Mouse (Mus musculus): ENCODE measurements around the gene Tapt1. TPM values are rescaled to one million over a fixed set of nuclear protein-coding genes. Genes with fewer than 3 reads are reported as not detected.
A peak's percentile ranks its signal among the peaks of the same experiment; 100 is the strongest.

Tapt1 gene
- polyA plus RNA-seq, 1 experiment from 2014 or later = 29.5 TPM

DNA sequence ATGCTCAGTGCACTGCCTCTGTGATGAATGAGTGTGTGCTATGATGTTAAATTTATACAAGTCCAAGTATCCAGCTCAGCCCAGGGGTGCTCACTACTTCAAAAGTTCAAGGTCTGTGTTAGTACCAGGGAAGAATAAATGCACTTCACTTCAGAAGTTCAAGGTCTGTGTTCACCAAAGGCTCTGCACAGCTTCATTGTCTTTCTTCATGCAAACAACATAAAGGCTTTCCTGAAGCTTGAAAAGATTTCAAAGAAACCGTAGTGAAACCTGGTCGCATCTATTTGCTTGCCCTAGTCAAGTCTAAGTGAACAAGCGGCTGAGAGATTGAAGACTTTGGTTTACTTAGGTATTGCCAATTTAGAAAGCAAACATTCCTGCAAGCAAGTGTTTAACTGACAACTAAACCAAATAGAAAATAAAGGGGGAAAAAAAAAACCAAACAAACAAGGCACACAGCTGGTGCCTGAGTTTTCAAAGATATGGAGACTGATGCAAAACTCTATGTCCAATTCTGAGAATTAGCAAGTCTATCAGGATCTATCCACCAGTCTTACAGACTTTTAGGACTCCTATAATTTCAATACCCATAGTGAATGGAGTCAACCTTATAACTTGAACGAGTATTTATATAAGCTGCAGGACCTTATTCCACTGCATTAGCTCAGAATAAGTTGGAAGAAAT, 1.4 kb downstream of the Tapt1 start:
- no peaks in the 10 kb centered on the region for H3K36me3 ChIP-seq (ENCODE audit: control insufficient read depth, insufficient read depth)
- H3K4me2 ChIP-seq (ENCODE audit: low read depth, low read length) = peak overlapping the region; percentile 78
- peak overlapping the region; percentile 89 for H3K4me3 ChIP-seq (ENCODE audit: low read length)
- 75% methylated on average over 4 of the region's 4 CpGs for WGBS
- H3K4me1 ChIP-seq (ENCODE audit: control insufficient read depth, insufficient read depth, low read length) = peaks cover 27% of the 10 kb centered on the region
- peak overlapping the region; percentile 91 for H3K9ac ChIP-seq (ENCODE audit: low read length)
- ATAC-seq (replicated peaks; ENCODE audit: extremely low read depth, insufficient read depth, low FRiP score) = no peak
- H3K27ac ChIP-seq (ENCODE audit: low read length) = no peak overlapping the region
- no peaks in the 10 kb centered on the region for H3K9me3 ChIP-seq (replicated peaks; ENCODE audit: control insufficient read depth, low read length)
- H3K27me3 ChIP-seq (ENCODE audit: control insufficient read depth, insufficient read depth, low read length) = no peaks in the 10 kb centered on the region

GRCm38 (mm10) chr5:44224251-44224650, 2.2 kb downstream of the Tapt1 start:
- 20% methylated on average over 6 of the region's 6 CpGs for WGBS
- Histone ChIP-seq H3K4me2 (ENCODE audit: low read depth, low read length) (peak overlapping the region; percentile 78; the same call in 1 of the 2 replicates), H3K4me3 (ENCODE audit: low read length) (peak overlapping the region; percentile 16), H3K27me3 (ENCODE audit: control insufficient read depth, insufficient read depth, low read length) (no peaks in the 10 kb centered on the region), H3K4me1 (ENCODE audit: control insufficient read depth, insufficient read depth, low read length) (peaks cover 27% of the 10 kb centered on the region), H3K27ac (ENCODE audit: low read length) (peak overlapping the region; percentile 42; the same call in 1 of the 2 replicates), H3K36me3 (ENCODE audit: control insufficient read depth, insufficient read depth) (no peaks in the 10 kb centered on the region), H3K9ac (ENCODE audit: low read length) (peak overlapping the region; percentile 4; the same call in 1 of the 2 replicates), H3K9me3 (replicated peaks; ENCODE audit: control insufficient read depth, low read length) (no peaks in the 10 kb centered on the region)
- no peak for ATAC-seq (replicated peaks; ENCODE audit: extremely low read depth, insufficient read depth, low FRiP score)

GRCm38 (mm10) chr5:44223341-44223881, 3.0 kb downstream of the Tapt1 start:
- ATAC-seq (replicated peaks; ENCODE audit: extremely low read depth, insufficient read depth, low FRiP score) = no peak
- no peak overlapping the region for H3K4me2 ChIP-seq (ENCODE audit: low read depth, low read length)

DNA sequence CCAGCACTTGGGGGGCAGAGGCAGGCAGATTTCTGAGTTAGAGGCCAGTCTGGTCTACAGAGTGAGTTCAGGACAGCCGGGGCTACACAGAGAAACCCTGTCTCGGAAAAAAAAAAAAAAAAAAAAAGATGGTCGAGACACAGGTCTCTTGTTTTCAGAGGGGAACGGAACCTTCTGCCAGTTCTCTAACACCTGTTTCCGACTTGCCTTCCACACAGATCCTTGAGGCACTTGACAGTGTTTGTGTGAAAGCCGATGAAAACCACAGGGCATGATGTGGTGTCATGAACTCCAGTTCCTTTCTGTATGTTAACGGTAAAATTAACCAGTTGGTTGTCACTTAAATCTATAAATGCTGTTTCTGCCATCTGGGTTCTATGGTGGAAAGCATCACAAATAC, 6.0 kb downstream of the Tapt1 start:
- no peaks in the 10 kb centered on the region for H3K27me3 ChIP-seq (ENCODE audit: control insufficient read depth, insufficient read depth, low read length)
- H3K4me2 ChIP-seq (ENCODE audit: low read depth, low read length) = no peak overlapping the region
- peak overlapping the region; percentile 59 for H3K27ac ChIP-seq (ENCODE audit: low read length)
- peaks cover 2% of the 10 kb centered on the region for H3K36me3 ChIP-seq (ENCODE audit: control insufficient read depth, insufficient read depth)
- H3K9ac ChIP-seq (ENCODE audit: low read length) = no peak overlapping the region
- no peak overlapping the region for H3K4me3 ChIP-seq (ENCODE audit: low read length)
- 69% methylated on average over 7 of the region's 7 CpGs for WGBS
- ATAC-seq (replicated peaks; ENCODE audit: extremely low read depth, insufficient read depth, low FRiP score) = no peak
- no peaks in the 10 kb centered on the region for H3K9me3 ChIP-seq (replicated peaks; ENCODE audit: control insufficient read depth, low read length)
- H3K4me1 ChIP-seq (ENCODE audit: control insufficient read depth, insufficient read depth, low read length) = peaks cover 21% of the 10 kb centered on the region

More at GRCm38 (mm10) chr5:44223341-44223881, 3.0 kb downstream of the Tapt1 start:
- Histone ChIP-seq H3K27ac (ENCODE audit: low read length) (peak overlapping the region; percentile 48), H3K9ac (ENCODE audit: low read length) (peak overlapping the region; percentile 11; the same call in 1 of the 2 replicates), H3K36me3 (ENCODE audit: control insufficient read depth, insufficient read depth) (no peaks in the 10 kb centered on the region), H3K27me3 (ENCODE audit: control insufficient read depth, insufficient read depth, low read length) (no peaks in the 10 kb centered on the region), H3K4me3 (ENCODE audit: low read length) (no peak overlapping the region), H3K9me3 (replicated peaks; ENCODE audit: control insufficient read depth, low read length) (no peaks in the 10 kb centered on the region), H3K4me1 (ENCODE audit: control insufficient read depth, insufficient read depth, low read length) (peaks cover 27% of the 10 kb centered on the region)
- 67% methylated on average over 16 of the region's 16 CpGs for WGBS

- peak overlapping the region; percentile 59 for H3K27ac ChIP-seq (ENCODE audit: low read length)
- ATAC-seq (replicated peaks; ENCODE audit: extremely low read depth, insufficient read depth, low FRiP score) = no peak
- no peak overlapping the region for H3K4me2 ChIP-seq (ENCODE audit: low read depth, low read length)
- H3K9ac ChIP-seq (ENCODE audit: low read length) = no peak overlapping the region
- no peaks in the 10 kb centered on the region for H3K27me3 ChIP-seq (ENCODE audit: control insufficient read depth, insufficient read depth, low read length)
- H3K4me1 ChIP-seq (ENCODE audit: control insufficient read depth, insufficient read depth, low read length) = peaks cover 15% of the 10 kb centered on the region
- peaks cover 2% of the 10 kb centered on the region for H3K36me3 ChIP-seq (ENCODE audit: control insufficient read depth, insufficient read depth)
- H3K4me3 ChIP-seq (ENCODE audit: low read length) = no peak overlapping the region
- WGBS = 77% methylated on average over 4 of the region's 4 CpGs
- no peaks in the 10 kb centered on the region for H3K9me3 ChIP-seq (replicated peaks; ENCODE audit: control insufficient read depth, low read length)
Observed at GRCm38 (mm10) chr5:44219871-44220270, 6.6 kb downstream of the Tapt1 start.

DNA sequence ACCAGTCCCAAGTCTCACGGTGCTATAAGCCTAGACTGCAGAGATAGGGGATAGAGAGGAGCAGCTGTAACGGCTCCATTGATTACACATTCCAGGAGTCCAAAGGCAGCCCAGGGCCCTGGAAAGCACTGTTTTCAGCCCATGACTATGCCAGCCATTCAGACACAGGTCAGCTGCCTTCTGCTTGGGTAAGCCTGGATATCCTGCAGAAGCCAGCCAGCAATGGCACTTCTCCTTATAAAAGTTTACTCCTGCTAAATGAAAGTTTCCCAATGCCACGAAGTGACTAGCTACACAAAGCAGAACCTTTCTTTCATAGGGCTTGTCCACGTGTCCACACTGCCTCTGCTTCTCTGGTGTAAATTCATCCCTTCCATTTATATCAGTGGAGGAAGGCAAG, 7.9 kb downstream of the Tapt1 start:
- H3K4me1 ChIP-seq (ENCODE audit: control insufficient read depth, insufficient read depth, low read length) = peaks cover 5% of the 10 kb centered on the region
- no peak overlapping the region for H3K4me3 ChIP-seq (ENCODE audit: low read length)
- no peak overlapping the region for H3K4me2 ChIP-seq (ENCODE audit: low read depth, low read length)
- WGBS = 69% methylated on average over 4 of the region's 4 CpGs
- H3K9me3 ChIP-seq (replicated peaks; ENCODE audit: control insufficient read depth, low read length) = no peaks in the 10 kb centered on the region
- ATAC-seq (replicated peaks; ENCODE audit: extremely low read depth, insufficient read depth, low FRiP score) = no peak
- peaks cover 2% of the 10 kb centered on the region for H3K36me3 ChIP-seq (ENCODE audit: control insufficient read depth, insufficient read depth)
- H3K27ac ChIP-seq (ENCODE audit: low read length) = 0 out of 2 replicates have a peak overlapping the region, but pooled peaks have one; percentile 24
- H3K9ac ChIP-seq (ENCODE audit: low read length) = no peak overlapping the region
- no peaks in the 10 kb centered on the region for H3K27me3 ChIP-seq (ENCODE audit: control insufficient read depth, insufficient read depth, low read length)

DNA sequence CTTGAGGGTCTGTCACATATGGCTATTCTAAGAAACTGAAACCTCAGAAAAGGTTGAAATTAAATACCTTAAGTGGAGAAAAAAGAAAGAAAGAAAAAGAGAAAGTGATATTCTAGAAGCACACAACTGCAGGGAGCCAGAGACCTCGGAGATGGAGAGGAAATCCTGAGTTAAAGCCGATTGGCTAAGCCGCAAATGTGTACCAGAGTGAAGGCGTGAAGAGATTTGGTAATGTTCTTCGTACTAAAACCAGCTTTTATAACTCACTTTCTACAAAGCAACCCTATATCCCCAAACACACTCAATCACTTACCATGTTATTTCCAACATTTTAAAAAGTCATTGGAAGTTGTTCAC, 8.8 kb downstream of the Tapt1 start:
- Histone ChIP-seq H3K27me3 (ENCODE audit: control insufficient read depth, insufficient read depth, low read length) (no peaks in the 10 kb centered on the region), H3K4me3 (ENCODE audit: low read length) (no peak overlapping the region), H3K36me3 (ENCODE audit: control insufficient read depth, insufficient read depth) (peaks cover 2% of the 10 kb centered on the region), H3K27ac (ENCODE audit: low read length) (no peak overlapping the region), H3K4me1 (ENCODE audit: control insufficient read depth, insufficient read depth, low read length) (no peaks in the 10 kb centered on the region; the same call in none of the 2 replicates), H3K9me3 (replicated peaks; ENCODE audit: control insufficient read depth, low read length) (no peaks in the 10 kb centered on the region), H3K4me2 (ENCODE audit: low read depth, low read length) (no peak overlapping the region), H3K9ac (ENCODE audit: low read length) (no peak overlapping the region)
- 82% methylated on average over 5 of the region's 5 CpGs for WGBS
- no peak for ATAC-seq (replicated peaks; ENCODE audit: extremely low read depth, insufficient read depth, low FRiP score)

DNA sequence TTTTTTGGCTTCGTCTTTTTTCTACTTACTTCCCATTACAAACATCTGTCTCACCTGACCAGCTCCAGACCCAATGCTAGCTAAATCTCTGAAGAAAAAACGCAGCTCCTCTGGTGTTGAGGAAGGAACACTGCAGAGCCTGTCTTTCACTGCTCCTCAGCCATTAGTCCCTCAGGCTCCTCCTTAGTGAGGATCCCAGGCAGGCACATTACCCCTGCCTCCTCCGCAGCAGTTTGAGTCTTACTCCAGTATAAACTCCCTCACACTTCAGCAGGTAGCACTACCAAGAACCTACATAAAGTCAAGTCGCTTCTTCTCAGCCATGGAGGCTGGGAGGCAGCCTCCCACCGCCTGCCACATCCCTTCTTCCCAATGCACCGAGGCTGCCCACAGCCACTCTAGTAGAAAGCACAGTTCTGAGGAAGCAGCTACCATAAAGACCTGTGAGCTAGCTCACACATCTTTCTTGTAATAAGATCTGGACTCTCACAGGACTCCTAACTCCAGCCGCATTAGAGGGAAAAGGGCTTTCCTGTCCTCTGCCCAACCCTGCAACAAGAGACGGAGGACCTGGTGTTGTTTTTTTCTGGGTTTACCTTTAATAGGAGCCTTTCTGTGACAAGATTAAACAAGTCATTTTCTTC, 9.3 kb downstream of the Tapt1 start:
- Histone ChIP-seq H3K4me2 (ENCODE audit: low read depth, low read length) (no peak overlapping the region), H3K9ac (ENCODE audit: low read length) (no peak overlapping the region), H3K4me1 (ENCODE audit: control insufficient read depth, insufficient read depth, low read length) (no peaks in the 10 kb centered on the region; the same call in 1 of the 2 replicates), H3K4me3 (ENCODE audit: low read length) (no peak overlapping the region), H3K9me3 (replicated peaks; ENCODE audit: control insufficient read depth, low read length) (no peaks in the 10 kb centered on the region), H3K27ac (ENCODE audit: low read length) (peak overlapping the region; percentile 17; the same call in 1 of the 2 replicates), H3K27me3 (ENCODE audit: control insufficient read depth, insufficient read depth, low read length) (no peaks in the 10 kb centered on the region), H3K36me3 (ENCODE audit: control insufficient read depth, insufficient read depth) (peaks cover 2% of the 10 kb centered on the region)
- no peak for ATAC-seq (replicated peaks; ENCODE audit: extremely low read depth, insufficient read depth, low FRiP score)
- WGBS = 79% methylated on average over 8 of the region's 8 CpGs

- no peak overlapping the region for H3K4me3 ChIP-seq (ENCODE audit: low read length)
- H3K4me1 ChIP-seq (ENCODE audit: control insufficient read depth, insufficient read depth, low read length) = no peaks in the 10 kb centered on the region; the same call in 1 of the 2 replicates
- ATAC-seq (replicated peaks; ENCODE audit: extremely low read depth, insufficient read depth, low FRiP score) = no peak
- no peak overlapping the region for H3K9ac ChIP-seq (ENCODE audit: low read length)
- H3K9me3 ChIP-seq (replicated peaks; ENCODE audit: control insufficient read depth, low read length) = no peaks in the 10 kb centered on the region
- H3K27ac ChIP-seq (ENCODE audit: low read length) = no peak overlapping the region
- no peak overlapping the region for H3K4me2 ChIP-seq (ENCODE audit: low read depth, low read length)
- no peaks in the 10 kb centered on the region for H3K27me3 ChIP-seq (ENCODE audit: control insufficient read depth, insufficient read depth, low read length)
- peaks cover 5% of the 10 kb centered on the region for H3K36me3 ChIP-seq (ENCODE audit: control insufficient read depth, insufficient read depth)
Observed at GRCm38 (mm10) chr5:44215118-44215517, 11.3 kb downstream of the Tapt1 start.

All from heart, embryonic 16.5 days (tissue).